Mouse (Mus musculus) limb, embryonic 13.5 days (tissue): ENCODE results near the gene Nr2e3. TPM values are rescaled to one million over a fixed set of nuclear protein-coding genes. Genes with fewer than 3 reads are reported as not detected.
"Not testable (repeated sequence)": the region's sequence is repeated elsewhere in the genome, so short reads cannot be mapped to it uniquely, and the experiment has no call there.

Source experiments
- ATAC-seq: fragments of 200-750 bp; cut with Nextera tagmentation; 2 replicates; pipeline ENCODE4 v1.8.0; 2017; ENCODE audit warnings: low read depth, moderate number of reproducible peaks, moderate TSS enrichment; ENCODE audit not compliant: low FRiP score
- H3K27ac ChIP-seq: fragments of 300-500 bp; sonication (generic); 2 replicates; pipeline ENCODE4 v1.5.1; 2015; ENCODE audit warnings: inconsistent platforms, mild to moderate bottlenecking, moderate library complexity
- H3K27me3 ChIP-seq: fragments of 300-500 bp; sonication (generic); 2 replicates; pipeline ENCODE4 v1.6.1; 2015; ENCODE audit warnings: mild to moderate bottlenecking, inconsistent platforms
- H3K36me3 ChIP-seq: fragments of 300-500 bp; sonication (generic); 2 replicates; pipeline ENCODE4 v1.6.1; 2015; ENCODE audit warnings: inconsistent platforms, mild to moderate bottlenecking, moderate library complexity
- H3K4me1 ChIP-seq: fragments of 300-500 bp; sonication (generic); 2 replicates; pipeline ENCODE4 v1.6.1; 2015; ENCODE audit warnings: inconsistent platforms
- H3K4me2 ChIP-seq: fragments of 300-500 bp; sonication (generic); replicated peaks from 2 replicates; pipeline ENCODE4 v1.6.1; 2015; ENCODE audit warnings: inconsistent platforms, mild to moderate bottlenecking, moderate library complexity
- H3K4me3 ChIP-seq: fragments of 300-500 bp; sonication (generic); 2 replicates; pipeline ENCODE4 v1.5.1; 2015; ENCODE audit warnings: moderate library complexity, mild to moderate bottlenecking, inconsistent platforms
- H3K9ac ChIP-seq: fragments of 300-500 bp; sonication (generic); 2 replicates; pipeline ENCODE4 v1.6.1; 2015; ENCODE audit warnings: mild to moderate bottlenecking, inconsistent platforms
- H3K9me3 ChIP-seq: fragments of 300-500 bp; sonication (generic); 2 replicates; pipeline ENCODE4 v1.6.1; 2016; ENCODE audit warnings: inconsistent platforms
- WGBS: fragments of 180-500 bp; shearing (Covaris S2); methylation state at CpG from one replicate; pipeline ENCODE4 v1.1.7; 2015; 5-methylcytosine and 5-hydroxymethylcytosine counted together
- polyA plus RNA-seq: library from polyadenylated mRNA; unstranded; fragments of >200 nt; fragmentation: Nextera tagmentation; extraction: Ambion mirVana; gene quantifications from 2 replicates; pipeline ENCODE4 v1.2.1, GENCODE M21; 2015

Nr2e3 gene
- polyA plus RNA-seq, 1 experiment from 2014 or later, result 2.1 TPM

- 16% methylated on average over 3 of the region's 3 CpGs for WGBS
- Histone ChIP-seq H3K9me3 (no peaks in the 10 kb centered on the region), H3K4me3 (no peak overlapping the region), H3K27me3 (no peaks in the 10 kb centered on the region), H3K36me3 (no peaks in the 10 kb centered on the region), H3K27ac (peak overlapping the region; percentile 33; the same call in 1 of the 2 replicates), H3K9ac (no peak overlapping the region), H3K4me1 (peaks cover 46% of the 10 kb centered on the region), H3K4me2 (no peak overlapping the region)
- ATAC-seq, result peak; percentile 69
Observed at GRCm38 (mm10) chr9:59964367-59964766, 3.9 kb upstream of the Nr2e3 start.

GRCm38 (mm10) chr9:59961201-59961955 is 919 bp upstream of the Nr2e3 start:
- Histone ChIP-seq H3K36me3 (no peaks in the 10 kb centered on the region), H3K27ac (no peak overlapping the region), H3K27me3 (no peaks in the 10 kb centered on the region), H3K4me2 (no peak overlapping the region), H3K9ac (no peak overlapping the region), H3K4me3 (no peak overlapping the region), H3K4me1 (peaks cover 51% of the 10 kb centered on the region), H3K9me3 (no peaks in the 10 kb centered on the region)
- WGBS, result 49% methylated on average over 14 of the region's 14 CpGs
- ATAC-seq, result no peak

- Histone ChIP-seq H3K36me3 (no peaks in the 10 kb centered on the region), H3K27me3 (no peaks in the 10 kb centered on the region), H3K4me3 (no peak overlapping the region), H3K9me3 (no peaks in the 10 kb centered on the region), H3K4me1 (peaks cover 41% of the 10 kb centered on the region), H3K27ac (no peak overlapping the region), H3K4me2 (no peak overlapping the region), H3K9ac (no peak overlapping the region)
- WGBS, result under 1% methylated on average over 8 of the region's 8 CpGs
- peak; percentile 25; the same call in 1 of the 2 replicates for ATAC-seq
Observed at GRCm38 (mm10) chr9:59959276-59959675, 1.2 kb downstream of the Nr2e3 start.

- not testable (repeated sequence) for H3K9ac ChIP-seq, H3K27ac ChIP-seq, H3K9me3 ChIP-seq, H3K27me3 ChIP-seq, H3K4me3 ChIP-seq, ATAC-seq, H3K4me2 ChIP-seq, H3K36me3 ChIP-seq
- 8% methylated on average over 1 of the region's 1 CpGs for WGBS
- H3K4me1 ChIP-seq, result peaks cover 40% of the 10 kb centered on the region
Observed at GRCm38 (mm10) chr9:59958115-59958514, 2.3 kb downstream of the Nr2e3 start.

- H3K9ac ChIP-seq, result no peak overlapping the region; the same call in 1 of the 2 replicates
- H3K9me3 ChIP-seq, result no peaks in the 10 kb centered on the region
- H3K27ac ChIP-seq, result no peak overlapping the region
- no peaks in the 10 kb centered on the region for H3K27me3 ChIP-seq
- peak overlapping the region; percentile 44 for H3K4me2 ChIP-seq
- ATAC-seq, result no peak
- H3K4me1 ChIP-seq, result peaks cover 29% of the 10 kb centered on the region
- 29% methylated on average over 6 of the region's 6 CpGs for whole genome bisulfite sequencing
- no peaks in the 10 kb centered on the region for H3K36me3 ChIP-seq
- peak overlapping the region; percentile 26 for H3K4me3 ChIP-seq
Observed at GRCm38 (mm10) chr9:59956496-59956895, 4.0 kb downstream of the Nr2e3 start.

- Histone ChIP-seq H3K4me2 (peak overlapping the region; percentile 44; the same call in 1 of the 2 replicates), H3K9ac (no peak overlapping the region)
- 64% methylated on average over 6 of the region's 6 CpGs for WGBS
Observed at GRCm38 (mm10) chr9:59955692-59956091, 4.8 kb downstream of the Nr2e3 start.

GRCm38 (mm10) chr9:59955199-59955598 is 5.3 kb downstream of the Nr2e3 start:
- Histone ChIP-seq H3K4me2 (no peak overlapping the region), H3K9ac (no peak overlapping the region), H3K27me3 (no peaks in the 10 kb centered on the region), H3K36me3 (no peaks in the 10 kb centered on the region), H3K4me3 (no peak overlapping the region), H3K4me1 (peaks cover 24% of the 10 kb centered on the region), H3K9me3 (no peaks in the 10 kb centered on the region), H3K27ac (peak overlapping the region; percentile 11; the same call in 1 of the 2 replicates)
- no peak for ATAC-seq
- WGBS, result 17% methylated on average over 3 of the region's 3 CpGs

More at GRCm38 (mm10) chr9:59955692-59956091, 4.8 kb downstream of the Nr2e3 start:
- Histone ChIP-seq H3K27ac (peak overlapping the region; percentile 11; the same call in 1 of the 2 replicates), H3K36me3 (no peaks in the 10 kb centered on the region), H3K4me3 (no peak overlapping the region), H3K4me1 (peaks cover 24% of the 10 kb centered on the region), H3K9me3 (no peaks in the 10 kb centered on the region), H3K27me3 (no peaks in the 10 kb centered on the region)
- no peak for ATAC-seq

GRCm38 (mm10) chr9:59953556-59953955 is 6.9 kb downstream of the Nr2e3 start:
- Histone ChIP-seq H3K27ac (no peak overlapping the region), H3K9me3 (no peaks in the 10 kb centered on the region), H3K4me2 (no peak overlapping the region), H3K4me1 (peaks cover 20% of the 10 kb centered on the region), H3K36me3 (no peaks in the 10 kb centered on the region), H3K9ac (no peak overlapping the region), H3K27me3 (no peaks in the 10 kb centered on the region), H3K4me3 (no peak overlapping the region)
- ATAC-seq, result no peak
- 82% methylated on average over 7 of the region's 7 CpGs for WGBS

- no peaks in the 10 kb centered on the region for H3K9me3 ChIP-seq
- peaks cover 20% of the 10 kb centered on the region for H3K4me1 ChIP-seq
- H3K27ac ChIP-seq, result no peak overlapping the region
- no peak overlapping the region for H3K4me2 ChIP-seq
- H3K36me3 ChIP-seq, result no peaks in the 10 kb centered on the region
- no peak overlapping the region for H3K9ac ChIP-seq
- no peak overlapping the region for H3K4me3 ChIP-seq
- ATAC-seq, result no peak
- WGBS, result 63% methylated on average over 6 of the region's 8 CpGs
- H3K27me3 ChIP-seq, result no peaks in the 10 kb centered on the region
Observed at GRCm38 (mm10) chr9:59952515-59953070, 7.9 kb downstream of the Nr2e3 start.

GRCm38 (mm10) chr9:59951943-59952342 is 8.5 kb downstream of the Nr2e3 start:
- Histone ChIP-seq H3K36me3 (no peaks in the 10 kb centered on the region), H3K27me3 (no peaks in the 10 kb centered on the region), H3K4me2 (no peak overlapping the region), H3K9me3 (no peaks in the 10 kb centered on the region), H3K4me3 (no peak overlapping the region), H3K4me1 (peaks cover 20% of the 10 kb centered on the region), H3K27ac (no peak overlapping the region), H3K9ac (no peak overlapping the region)
- 62% methylated on average over 4 of the region's 4 CpGs for WGBS
- ATAC-seq, result no peak

GRCm38 (mm10) chr9:59951001-59951750 is 9.3 kb downstream of the Nr2e3 start:
- H3K9me3 ChIP-seq, result no peaks in the 10 kb centered on the region
- ATAC-seq, result no peak
- no peaks in the 10 kb centered on the region for H3K36me3 ChIP-seq
- no peak overlapping the region for H3K27ac ChIP-seq
- peaks cover 14% of the 10 kb centered on the region for H3K4me1 ChIP-seq
- no peak overlapping the region for H3K9ac ChIP-seq
- no peak overlapping the region for H3K4me3 ChIP-seq
- 93% methylated on average over 9 of the region's 9 CpGs for WGBS
- H3K27me3 ChIP-seq, result no peaks in the 10 kb centered on the region
- no peak overlapping the region for H3K4me2 ChIP-seq

GRCm38 (mm10) chr9:59949981-59950380 is 10.5 kb downstream of the Nr2e3 start:
- no peak for ATAC-seq
- no peak overlapping the region for H3K4me3 ChIP-seq
- no peaks in the 10 kb centered on the region for H3K27me3 ChIP-seq
- H3K4me1 ChIP-seq, result peaks cover 7% of the 10 kb centered on the region; the same call in 1 of the 2 replicates
- H3K4me2 ChIP-seq, result no peak overlapping the region
- H3K9ac ChIP-seq, result no peak overlapping the region
- no peaks in the 10 kb centered on the region for H3K9me3 ChIP-seq
- 81% methylated on average over 5 of the region's 5 CpGs for WGBS
- no peaks in the 10 kb centered on the region for H3K36me3 ChIP-seq
- H3K27ac ChIP-seq, result no peak overlapping the region
